Mouse (Mus musculus): Measurements from ENCODE around the gene Ngdn. TPM values are rescaled to one million over a fixed set of nuclear protein-coding genes. Genes with fewer than 3 reads are reported as not detected.

Gene Ngdn
- polyA plus RNA-seq, 1 experiment from 2014 or later = 68.1 TPM

GRCm38 (mm10) chr14:55015767-55016111 lies 485 bp downstream of the Ngdn start:
- Histone ChIP-seq H3K4me2 (ENCODE audit: low read depth, low read length) (peak overlapping the region; percentile 82), H3K27ac (ENCODE audit: low read length) (peak overlapping the region; percentile 82), H3K27me3 (ENCODE audit: control insufficient read depth, insufficient read depth, low read length) (no peaks in the 10 kb centered on the region), H3K9ac (ENCODE audit: low read length) (peak overlapping the region; percentile 90), H3K4me1 (ENCODE audit: control insufficient read depth, insufficient read depth, low read length) (peaks cover 13% of the 10 kb centered on the region), H3K36me3 (ENCODE audit: control insufficient read depth, insufficient read depth) (peaks cover 11% of the 10 kb centered on the region), H3K9me3 (replicated peaks; ENCODE audit: control insufficient read depth, low read length) (no peaks in the 10 kb centered on the region), H3K4me3 (ENCODE audit: low read length) (peak overlapping the region; percentile 87)
- 0% methylated on average over 17 of the region's 17 CpGs for whole genome bisulfite sequencing
- ATAC-seq (replicated peaks; ENCODE audit: extremely low read depth, insufficient read depth, low FRiP score) = peak; percentile 16

- Histone ChIP-seq H3K4me3 (ENCODE audit: low read length) (no peak overlapping the region), H3K4me1 (ENCODE audit: control insufficient read depth, insufficient read depth, low read length) (peaks cover 13% of the 10 kb centered on the region), H3K36me3 (ENCODE audit: control insufficient read depth, insufficient read depth) (peaks cover 22% of the 10 kb centered on the region), H3K27ac (ENCODE audit: low read length) (no peak overlapping the region), H3K9ac (ENCODE audit: low read length) (no peak overlapping the region), H3K9me3 (replicated peaks; ENCODE audit: control insufficient read depth, low read length) (no peaks in the 10 kb centered on the region), H3K4me2 (ENCODE audit: low read depth, low read length) (no peak overlapping the region), H3K27me3 (ENCODE audit: control insufficient read depth, insufficient read depth, low read length) (no peaks in the 10 kb centered on the region)
- 92% methylated on average over 16 of the region's 16 CpGs for WGBS
- no peak for ATAC-seq (replicated peaks; ENCODE audit: extremely low read depth, insufficient read depth, low FRiP score)
Observed at GRCm38 (mm10) chr14:55016876-55017275, 1.6 kb downstream of the Ngdn start.

GRCm38 (mm10) chr14:55020394-55020793 lies 5.1 kb downstream of the Ngdn start:
- WGBS = 87% methylated on average over 9 of the region's 9 CpGs
- Histone ChIP-seq H3K27me3 (ENCODE audit: control insufficient read depth, insufficient read depth, low read length) (no peaks in the 10 kb centered on the region), H3K27ac (ENCODE audit: low read length) (no peak overlapping the region), H3K9me3 (replicated peaks; ENCODE audit: control insufficient read depth, low read length) (no peaks in the 10 kb centered on the region), H3K9ac (ENCODE audit: low read length) (no peak overlapping the region), H3K36me3 (ENCODE audit: control insufficient read depth, insufficient read depth) (peaks cover 43% of the 10 kb centered on the region), H3K4me2 (ENCODE audit: low read depth, low read length) (no peak overlapping the region), H3K4me3 (ENCODE audit: low read length) (no peak overlapping the region), H3K4me1 (ENCODE audit: control insufficient read depth, insufficient read depth, low read length) (peaks cover 9% of the 10 kb centered on the region)
- ATAC-seq (replicated peaks; ENCODE audit: extremely low read depth, insufficient read depth, low FRiP score) = no peak

GRCm38 (mm10) chr14:55023011-55023410 lies 7.8 kb downstream of the Ngdn start:
- H3K4me2 ChIP-seq (ENCODE audit: low read depth, low read length) = no peak overlapping the region
- peaks cover 4% of the 10 kb centered on the region for H3K4me1 ChIP-seq (ENCODE audit: control insufficient read depth, insufficient read depth, low read length)
- no peaks in the 10 kb centered on the region for H3K9me3 ChIP-seq (replicated peaks; ENCODE audit: control insufficient read depth, low read length)
- no peak overlapping the region for H3K4me3 ChIP-seq (ENCODE audit: low read length)
- H3K9ac ChIP-seq (ENCODE audit: low read length) = no peak overlapping the region
- no peak for ATAC-seq (replicated peaks; ENCODE audit: extremely low read depth, insufficient read depth, low FRiP score)
- 88% methylated on average over 15 of the region's 15 CpGs for WGBS
- peaks cover 38% of the 10 kb centered on the region for H3K36me3 ChIP-seq (ENCODE audit: control insufficient read depth, insufficient read depth)
- no peaks in the 10 kb centered on the region for H3K27me3 ChIP-seq (ENCODE audit: control insufficient read depth, insufficient read depth, low read length)
- no peak overlapping the region for H3K27ac ChIP-seq (ENCODE audit: low read length)

- H3K9me3 ChIP-seq (replicated peaks; ENCODE audit: control insufficient read depth, low read length) = no peaks in the 10 kb centered on the region
- H3K9ac ChIP-seq (ENCODE audit: low read length) = no peak overlapping the region
- peaks cover 4% of the 10 kb centered on the region for H3K4me1 ChIP-seq (ENCODE audit: control insufficient read depth, insufficient read depth, low read length)
- H3K4me2 ChIP-seq (ENCODE audit: low read depth, low read length) = no peak overlapping the region
- 60% methylated on average over 7 of the region's 7 CpGs for WGBS
- ATAC-seq (replicated peaks; ENCODE audit: extremely low read depth, insufficient read depth, low FRiP score) = no peak; the same call in 1 of the 2 replicates
- H3K4me3 ChIP-seq (ENCODE audit: low read length) = no peak overlapping the region
- no peaks in the 10 kb centered on the region for H3K27me3 ChIP-seq (ENCODE audit: control insufficient read depth, insufficient read depth, low read length)
- no peak overlapping the region for H3K27ac ChIP-seq (ENCODE audit: low read length)
- H3K36me3 ChIP-seq (ENCODE audit: control insufficient read depth, insufficient read depth) = peaks cover 34% of the 10 kb centered on the region
Observed at GRCm38 (mm10) chr14:55024236-55024635, 9.0 kb downstream of the Ngdn start.

- Histone ChIP-seq H3K27ac (ENCODE audit: low read length) (no peak overlapping the region), H3K4me1 (ENCODE audit: control insufficient read depth, insufficient read depth, low read length) (peaks cover 4% of the 10 kb centered on the region), H3K27me3 (ENCODE audit: control insufficient read depth, insufficient read depth, low read length) (no peaks in the 10 kb centered on the region), H3K9me3 (replicated peaks; ENCODE audit: control insufficient read depth, low read length) (no peaks in the 10 kb centered on the region), H3K9ac (ENCODE audit: low read length) (no peak overlapping the region), H3K36me3 (ENCODE audit: control insufficient read depth, insufficient read depth) (peaks cover 34% of the 10 kb centered on the region), H3K4me3 (ENCODE audit: low read length) (no peak overlapping the region), H3K4me2 (ENCODE audit: low read depth, low read length) (no peak overlapping the region)
- WGBS = 83% methylated on average over 5 of the region's 5 CpGs
- ATAC-seq (replicated peaks; ENCODE audit: extremely low read depth, insufficient read depth, low FRiP score) = no peak
Observed at GRCm38 (mm10) chr14:55025527-55025926, 10.3 kb downstream of the Ngdn start.

GRCm38 (mm10) chr14:55027251-55027650 lies 12.0 kb downstream of the Ngdn start:
- no peak for ATAC-seq (replicated peaks; ENCODE audit: extremely low read depth, insufficient read depth, low FRiP score)
- WGBS = 10% methylated on average over 5 of the region's 5 CpGs
- H3K9me3 ChIP-seq (replicated peaks; ENCODE audit: control insufficient read depth, low read length) = no peaks in the 10 kb centered on the region
- peaks cover 18% of the 10 kb centered on the region; the same call in 1 of the 2 replicates for H3K36me3 ChIP-seq (ENCODE audit: control insufficient read depth, insufficient read depth)
- H3K9ac ChIP-seq (ENCODE audit: low read length) = no peak overlapping the region
- peaks cover 4% of the 10 kb centered on the region for H3K4me1 ChIP-seq (ENCODE audit: control insufficient read depth, insufficient read depth, low read length)
- H3K27ac ChIP-seq (ENCODE audit: low read length) = no peak overlapping the region
- H3K4me3 ChIP-seq (ENCODE audit: low read length) = no peak overlapping the region
- H3K27me3 ChIP-seq (ENCODE audit: control insufficient read depth, insufficient read depth, low read length) = no peaks in the 10 kb centered on the region
- H3K4me2 ChIP-seq (ENCODE audit: low read depth, low read length) = no peak overlapping the region

GRCm38 (mm10) chr14:55027653-55028052 lies 12.4 kb downstream of the Ngdn start:
- Histone ChIP-seq H3K4me2 (ENCODE audit: low read depth, low read length) (no peak overlapping the region), H3K4me1 (ENCODE audit: control insufficient read depth, insufficient read depth, low read length) (peaks cover 4% of the 10 kb centered on the region), H3K4me3 (ENCODE audit: low read length) (no peak overlapping the region), H3K9me3 (replicated peaks; ENCODE audit: control insufficient read depth, low read length) (no peaks in the 10 kb centered on the region), H3K27me3 (ENCODE audit: control insufficient read depth, insufficient read depth, low read length) (no peaks in the 10 kb centered on the region), H3K27ac (ENCODE audit: low read length) (no peak overlapping the region), H3K9ac (ENCODE audit: low read length) (no peak overlapping the region), H3K36me3 (ENCODE audit: control insufficient read depth, insufficient read depth) (peaks cover 14% of the 10 kb centered on the region; the same call in 1 of the 2 replicates)
- ATAC-seq (replicated peaks; ENCODE audit: extremely low read depth, insufficient read depth, low FRiP score) = no peak
- 26% methylated on average over 6 of the region's 6 CpGs for WGBS

- no peak overlapping the region for H3K9ac ChIP-seq (ENCODE audit: low read length)
- WGBS = 19% methylated on average over 5 of the region's 5 CpGs
- H3K9me3 ChIP-seq (replicated peaks; ENCODE audit: control insufficient read depth, low read length) = no peaks in the 10 kb centered on the region
- H3K36me3 ChIP-seq (ENCODE audit: control insufficient read depth, insufficient read depth) = peaks cover 8% of the 10 kb centered on the region; the same call in 1 of the 2 replicates
- no peak overlapping the region for H3K27ac ChIP-seq (ENCODE audit: low read length)
- H3K4me3 ChIP-seq (ENCODE audit: low read length) = no peak overlapping the region
- peaks cover 4% of the 10 kb centered on the region for H3K4me1 ChIP-seq (ENCODE audit: control insufficient read depth, insufficient read depth, low read length)
- H3K4me2 ChIP-seq (ENCODE audit: low read depth, low read length) = no peak overlapping the region
- H3K27me3 ChIP-seq (ENCODE audit: control insufficient read depth, insufficient read depth, low read length) = no peaks in the 10 kb centered on the region
- ATAC-seq (replicated peaks; ENCODE audit: extremely low read depth, insufficient read depth, low FRiP score) = no peak
Observed at GRCm38 (mm10) chr14:55028333-55028835, 13.1 kb downstream of the Ngdn start.

All from heart, embryonic 16.5 days (tissue).